Mouse (Mus musculus) megakaryocyte, embryonic 14.5 days (primary cell): ENCODE data around the gene Fgfr2.

Source experiments
- FLI1 ChIP-seq: IDR thresholded peaks from 2 replicates; pipeline ENCODE4 v1.6.1; 2012; ENCODE audit warnings: low read length, inconsistent platforms, mixed read lengths
- GATA1 ChIP-seq: IDR thresholded peaks from 3 replicates; pipeline ENCODE4 v1.6.1; 2012; ENCODE audit warnings: mixed read lengths, low read length, inconsistent platforms, borderline replicate concordance

DNA sequence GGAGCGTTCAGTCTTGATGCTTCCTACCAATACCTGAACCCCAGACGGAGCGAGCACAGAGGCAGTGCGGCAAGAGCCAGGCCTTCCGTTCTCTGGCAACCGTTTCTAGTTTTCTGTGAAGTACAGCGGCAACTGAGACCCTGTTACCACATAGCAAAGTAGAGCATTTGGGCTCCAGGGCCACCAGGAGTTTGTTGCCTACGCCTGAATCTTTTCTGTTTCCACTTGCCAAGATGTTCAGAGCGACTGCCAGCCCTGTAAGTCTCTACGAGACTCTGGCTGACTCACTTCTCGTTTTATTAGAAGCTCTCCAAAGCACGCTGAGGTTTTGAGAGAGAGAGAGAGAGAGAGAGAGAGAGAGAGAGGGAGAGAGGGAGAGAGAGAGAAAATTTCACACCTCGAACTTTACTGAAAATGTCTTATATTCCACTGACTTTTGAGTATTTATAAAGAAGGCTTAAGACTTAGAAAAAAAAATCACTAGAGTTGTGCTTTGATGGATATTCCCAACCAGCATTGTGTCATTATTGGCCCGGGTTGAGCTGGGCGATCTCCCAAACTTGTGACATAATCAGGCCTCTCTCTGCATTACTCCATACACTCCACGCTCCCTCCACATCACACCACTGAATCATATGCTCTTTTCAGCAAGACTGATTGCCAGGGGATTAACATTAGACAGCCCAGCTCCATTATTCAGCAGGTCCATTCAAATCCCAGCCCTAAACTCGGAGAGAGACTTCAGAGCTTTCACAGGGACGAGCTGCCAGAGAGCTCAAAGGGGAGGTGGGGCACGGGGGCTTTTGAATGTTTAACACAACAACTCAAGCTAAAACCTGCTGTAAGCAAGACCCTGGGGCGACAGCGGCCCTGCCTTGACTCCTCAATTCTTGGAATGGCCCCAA lies 2907.6 kb downstream of the Fgfr2 start:
- TF ChIP-seq FLI1 (no peak), GATA1 (no peak)
